Mouse (Mus musculus) naive thymus-derived CD4-positive, alpha-beta T cell, adult 2 months (primary cell): ENCODE measurements at regions not wholly inside any gene's neighbourhood (a gene's known extent, or its start where the extent isn't known, plus 50 kb on each side); places are given as distances from the start of the nearest gene placed in this dataset.

Experiments used
- DNase-seq: peaks from one replicate; pipeline ENCODE4 v3.0.0-alpha.2; 2011; ENCODE audit warnings: low read depth

DNA sequence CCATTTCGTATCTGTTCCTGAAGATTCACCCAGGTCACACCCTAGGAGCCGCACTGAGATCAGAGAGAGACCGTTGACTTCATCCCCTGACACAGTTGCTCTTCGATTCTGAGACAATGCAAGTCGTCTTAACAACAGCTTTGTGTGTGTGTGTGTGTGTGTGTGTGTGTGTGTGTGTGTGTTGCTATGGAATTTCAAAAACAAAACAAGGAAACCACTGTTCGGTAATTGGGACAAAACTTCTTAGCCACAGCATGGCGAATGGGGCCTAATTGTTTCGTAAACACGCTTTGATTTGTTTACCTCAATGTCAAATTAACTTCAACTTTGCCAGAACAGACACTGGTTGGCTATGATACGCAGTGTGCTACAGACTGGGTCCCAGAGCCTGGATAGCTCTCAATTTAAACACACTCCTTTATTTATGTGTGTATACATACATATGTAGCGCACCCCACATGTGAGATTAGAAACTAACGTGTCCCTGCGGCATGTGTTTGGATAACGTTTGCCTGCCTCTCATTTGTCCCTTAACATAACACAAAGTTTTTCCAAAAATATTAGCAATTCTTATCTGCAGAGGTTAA is 176.1 kb upstream of the Spred2 start:
- DNase-seq, result no peak

DNA sequence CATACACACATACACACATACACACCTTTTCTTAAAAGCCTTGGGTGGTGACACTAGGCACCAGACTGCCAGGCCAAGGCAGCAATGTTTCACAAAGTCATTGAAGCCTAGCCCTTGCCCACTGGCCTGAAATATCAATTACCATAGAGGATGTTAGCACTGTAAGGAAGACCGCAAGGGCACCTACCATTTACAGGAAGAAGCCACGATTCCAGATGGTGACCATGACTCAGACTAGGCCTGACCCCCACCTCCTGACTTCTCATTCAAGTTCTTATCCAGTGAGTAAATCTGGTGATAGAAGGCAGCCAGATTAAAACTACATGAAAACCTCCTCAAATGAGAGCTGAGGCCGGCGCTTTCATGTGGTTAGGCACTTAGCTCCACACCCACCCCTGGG is 165.3 kb upstream of the Spred2 start:
- DNase-seq, result no peak

DNA sequence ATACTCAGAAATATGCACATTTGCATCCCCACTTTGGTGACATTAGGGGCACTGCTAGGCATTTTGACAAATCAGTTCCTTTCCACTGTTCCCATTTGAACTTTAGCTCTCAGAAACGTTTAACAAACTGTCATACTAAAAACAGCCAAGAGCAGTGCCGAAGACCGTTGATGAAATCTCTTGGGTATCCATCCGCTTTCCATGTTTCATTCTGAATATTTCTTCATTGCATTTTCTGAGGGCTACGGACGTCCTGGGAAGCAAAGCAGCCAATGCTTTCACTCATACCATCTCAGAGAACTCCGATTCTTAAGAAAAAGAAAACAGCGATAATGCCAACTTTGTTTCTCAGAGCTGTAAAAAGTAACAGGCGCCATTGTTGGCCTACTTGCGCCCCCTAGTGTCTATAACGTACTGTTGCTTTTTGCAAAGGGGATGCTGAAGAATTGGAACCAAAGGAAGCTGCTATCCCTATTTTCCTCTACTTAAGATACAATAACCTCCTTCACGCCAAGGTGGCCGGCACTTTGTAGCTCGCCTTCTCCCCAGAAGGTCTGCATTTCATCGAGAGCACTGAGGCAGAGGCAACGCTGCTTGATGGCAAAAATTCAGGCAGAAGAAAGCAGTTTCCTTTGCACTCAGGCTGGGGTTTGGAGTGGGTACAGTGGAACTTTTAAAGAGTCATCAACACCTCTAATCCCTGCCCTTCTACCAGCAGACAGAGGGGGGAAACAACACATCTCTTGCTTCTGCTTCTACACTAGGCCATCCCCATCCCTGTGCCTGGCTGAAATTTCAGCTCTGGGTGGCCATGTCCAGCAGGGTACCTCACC is 163.1 kb upstream of the Spred2 start:
- peak; percentile 45 for DNase-seq

DNA sequence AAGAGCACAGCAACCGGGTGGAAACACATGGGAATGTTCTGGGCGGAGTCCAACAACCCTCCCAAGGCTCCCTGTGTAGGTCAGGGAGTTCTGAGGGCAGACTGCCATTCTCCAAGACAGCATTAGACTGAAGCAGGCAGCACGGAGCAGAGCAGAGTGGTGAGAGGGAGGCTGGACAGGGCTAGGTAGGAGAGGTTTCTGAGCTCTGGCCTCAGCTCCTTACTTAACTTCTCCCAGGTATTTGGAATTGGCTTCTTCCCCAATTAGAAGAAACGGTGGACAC is 162.5 kb upstream of the Spred2 start:
- DNase-seq, result no peak

DNA sequence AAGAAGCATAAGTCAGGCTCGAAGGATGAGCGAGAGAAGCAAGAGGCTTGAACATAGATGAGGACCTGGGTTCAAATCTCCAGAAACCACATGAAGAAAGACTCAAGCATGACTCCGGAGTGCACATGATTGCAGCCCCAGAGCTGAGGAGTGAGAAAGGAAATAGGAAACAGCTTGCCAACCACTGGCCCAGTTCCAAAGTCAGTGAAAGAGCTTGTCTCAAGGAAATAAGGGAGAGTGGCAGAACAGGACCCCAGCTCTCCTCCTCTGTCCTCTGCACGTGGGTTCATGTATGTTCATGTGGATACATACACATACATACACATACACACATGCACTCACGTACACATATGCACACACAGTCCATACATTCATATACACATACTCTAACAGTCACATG is 156.9 kb upstream of the Spred2 start:
- no peak for DNase-seq

DNA sequence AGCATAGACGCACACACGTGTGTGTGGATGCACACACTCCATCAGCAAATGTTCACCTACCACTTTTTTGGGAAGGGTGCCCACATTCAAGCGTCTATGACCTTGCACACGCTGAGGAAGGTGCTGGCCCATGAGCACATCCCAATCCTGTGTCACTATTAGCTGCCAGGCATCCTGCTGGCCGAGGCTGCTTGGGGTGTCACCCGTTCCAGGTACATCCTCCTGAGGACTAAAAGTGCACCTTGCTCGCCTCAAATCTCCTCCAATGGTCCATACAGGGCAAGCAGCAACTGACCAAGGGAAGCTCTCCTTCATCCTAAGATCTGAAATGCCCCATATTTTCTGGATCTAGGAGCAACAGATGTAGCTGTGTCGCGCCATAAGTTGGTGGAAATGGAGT is 156.3 kb upstream of the Spred2 start:
- DNase-seq, result no peak

DNA sequence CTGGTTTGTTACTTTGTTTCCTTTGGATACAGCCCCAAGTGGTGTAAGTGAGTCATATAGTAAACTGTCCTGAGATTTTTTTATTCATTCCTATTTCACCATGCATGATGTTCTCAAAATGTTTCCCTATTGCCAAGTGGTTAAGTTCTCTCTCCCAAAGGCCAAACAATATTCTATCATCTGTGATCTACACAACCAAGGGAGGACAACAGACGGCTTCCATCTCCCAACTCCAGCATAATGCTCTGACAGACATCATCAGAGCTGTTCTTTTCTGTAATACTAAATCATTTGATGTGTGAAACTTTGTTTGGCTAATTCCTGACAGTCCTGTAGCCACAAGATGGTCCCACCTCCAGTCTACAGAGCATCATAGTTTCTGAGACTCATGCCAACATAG is 155.2 kb upstream of the Spred2 start:
- no peak for DNase-seq

DNA sequence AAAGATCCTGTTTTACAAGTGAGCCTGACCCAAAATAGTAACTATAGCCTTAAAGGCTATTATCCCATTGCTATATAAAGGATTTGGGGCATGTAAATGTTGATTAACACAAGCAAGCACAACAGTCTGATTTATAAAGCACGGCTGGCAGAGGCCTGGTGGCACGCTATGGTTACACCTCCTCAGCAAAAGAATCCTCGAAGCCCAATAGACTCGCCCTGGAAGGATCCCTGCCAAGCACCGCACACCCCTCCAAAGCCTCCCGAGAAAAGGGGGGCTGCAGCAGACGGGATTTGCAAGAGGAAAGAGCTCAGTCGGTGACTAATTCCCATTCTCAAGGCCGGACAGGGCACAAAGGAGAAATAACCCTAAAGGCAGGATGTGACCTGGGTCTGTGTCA is 150.2 kb upstream of the Spred2 start:
- no peak for DNase-seq

DNA sequence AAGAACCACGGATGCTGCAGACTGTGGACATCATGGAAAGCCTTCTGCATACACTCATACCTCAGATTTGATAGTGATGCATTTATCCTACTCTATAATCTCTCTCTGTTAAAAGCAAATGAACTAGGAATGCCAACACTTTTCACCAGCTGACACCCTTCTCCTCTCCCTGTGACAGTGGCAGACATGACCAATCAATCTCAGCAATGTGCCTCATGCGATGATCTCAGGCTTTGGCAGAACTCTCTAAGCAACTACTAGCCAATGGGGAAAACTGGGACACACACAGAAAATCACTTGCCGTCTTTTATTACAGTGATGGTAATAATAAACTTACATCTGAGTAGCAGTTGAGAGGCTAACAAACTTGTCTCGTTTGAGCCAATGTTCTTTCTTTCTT is 148.4 kb upstream of the Spred2 start:
- DNase-seq, result no peak

DNA sequence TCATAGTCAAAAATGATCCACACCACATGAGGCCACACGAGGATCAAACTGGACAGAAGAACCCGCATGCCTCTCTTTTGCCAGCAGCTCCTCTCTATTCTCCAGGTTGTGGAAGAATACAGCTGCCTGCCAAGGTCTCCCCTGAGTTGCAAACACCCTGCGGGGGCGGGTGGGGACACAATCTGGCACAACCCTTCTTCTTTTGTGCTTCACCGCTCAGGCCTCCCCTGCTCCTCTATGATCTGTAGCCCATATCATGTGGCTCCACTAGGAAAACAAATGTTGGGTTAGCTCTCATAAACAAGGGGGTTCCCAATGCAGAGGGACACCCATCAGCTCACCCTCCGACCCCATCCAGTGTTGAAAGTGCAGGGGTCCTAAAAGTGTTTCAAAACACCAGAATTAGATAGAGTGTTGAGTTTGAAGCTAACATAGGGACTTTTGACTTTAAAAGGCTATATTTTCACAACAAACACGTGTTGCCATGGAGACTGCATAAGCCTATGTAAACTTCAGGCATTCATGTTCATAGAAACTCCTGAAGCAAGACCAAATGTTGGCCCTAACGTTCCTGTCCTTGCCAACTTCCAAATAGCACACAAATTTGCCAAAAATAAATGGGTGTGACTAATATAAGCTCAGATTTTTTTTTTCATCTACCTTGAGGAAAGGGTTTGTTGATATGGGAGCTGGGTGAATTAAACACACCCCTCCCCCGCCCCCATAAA is 147.5 kb upstream of the Spred2 start:
- DNase-seq, result no peak

DNA sequence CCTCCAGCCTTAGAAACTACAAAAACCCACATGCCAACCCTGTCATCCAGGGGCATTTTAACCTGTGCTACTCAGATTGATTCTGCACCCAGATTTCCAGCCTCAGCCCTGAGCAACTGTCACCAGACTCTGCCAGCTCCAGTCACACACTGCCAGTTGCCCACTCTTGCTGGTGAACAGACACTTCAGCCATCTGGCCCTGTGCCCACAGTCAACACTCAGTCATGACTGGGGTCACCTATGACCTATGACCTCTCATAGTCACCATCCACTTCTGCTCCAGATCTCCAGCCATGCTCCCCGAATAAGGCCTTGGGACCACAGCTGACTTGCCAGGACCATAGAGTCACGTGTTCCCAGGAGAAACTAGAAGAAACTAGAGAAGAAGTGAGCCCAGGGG is 146.0 kb upstream of the Spred2 start:
- no peak for DNase-seq

DNA sequence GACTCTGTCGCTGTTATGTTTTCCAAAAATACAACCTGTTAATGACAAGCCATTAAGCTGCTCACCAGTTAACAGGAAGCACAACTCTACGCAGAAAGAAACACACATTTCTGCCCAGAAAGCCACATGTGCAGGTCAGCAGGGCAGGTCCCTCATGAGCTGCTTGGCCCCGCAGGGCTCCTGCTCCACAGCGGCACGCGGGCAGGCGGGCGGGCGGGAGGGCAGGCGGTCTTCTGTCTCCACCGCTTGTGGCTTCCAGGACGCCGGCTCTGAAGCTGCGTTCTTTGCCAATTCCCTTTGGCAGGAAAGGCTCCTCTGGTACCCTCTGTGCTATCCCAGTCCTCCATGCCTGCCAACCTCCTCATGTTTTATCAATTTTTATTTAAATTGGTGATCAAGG is 139.1 kb upstream of the Spred2 start:
- DNase-seq, result no peak

DNA sequence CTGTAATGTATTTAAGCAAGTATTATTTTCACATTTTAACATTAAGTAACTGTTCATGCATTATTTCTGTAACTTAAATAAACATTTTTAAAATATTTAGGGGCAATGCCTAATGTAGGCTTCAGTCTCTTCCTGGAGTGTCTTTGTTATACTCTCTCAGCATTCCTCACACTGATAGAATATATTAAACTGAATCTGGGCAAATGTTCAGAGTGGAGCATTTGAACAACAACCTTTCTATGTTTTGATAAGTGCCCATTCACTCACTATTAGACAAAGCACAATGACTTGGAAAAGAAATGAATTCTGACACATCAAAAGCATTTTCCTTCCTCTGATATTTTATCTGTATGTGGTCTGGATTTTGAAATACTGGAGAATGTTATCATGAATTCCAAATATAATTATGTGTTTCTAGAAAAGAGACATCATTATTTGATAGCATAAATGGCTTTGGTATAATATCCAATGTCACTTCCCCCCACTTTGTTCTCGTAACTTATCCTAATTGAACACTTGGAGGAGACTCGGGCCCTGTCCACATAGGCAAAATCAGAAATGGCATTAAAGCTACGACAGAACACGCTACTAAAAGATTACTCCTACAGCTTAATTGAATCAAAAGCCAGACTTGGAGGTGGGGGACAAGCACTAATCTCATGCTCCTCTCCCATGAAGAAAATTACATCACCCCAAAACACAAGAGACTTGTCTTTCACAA is 127.1 kb upstream of the Spred2 start:
- DNase-seq, result no peak

DNA sequence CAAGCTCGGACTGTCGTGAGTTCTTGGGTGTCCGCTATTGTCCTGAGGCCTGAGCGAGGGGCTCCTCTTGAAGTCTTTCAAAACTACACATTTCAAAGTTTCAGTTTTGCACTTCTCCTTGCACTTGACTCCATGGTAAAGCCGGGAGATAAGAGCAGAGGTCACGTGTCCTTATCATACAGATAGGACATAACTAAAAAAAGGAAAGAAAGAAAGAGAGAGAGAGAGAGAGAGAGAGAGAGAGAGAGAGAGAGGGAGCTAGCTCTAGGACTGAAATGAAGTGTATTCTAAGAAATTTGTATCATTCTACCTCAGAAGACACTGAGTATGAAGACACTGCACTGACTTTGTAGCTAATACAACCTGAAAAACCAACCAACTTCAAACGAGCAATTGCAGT is 114.8 kb upstream of the Spred2 start:
- DNase-seq, result no peak

DNA sequence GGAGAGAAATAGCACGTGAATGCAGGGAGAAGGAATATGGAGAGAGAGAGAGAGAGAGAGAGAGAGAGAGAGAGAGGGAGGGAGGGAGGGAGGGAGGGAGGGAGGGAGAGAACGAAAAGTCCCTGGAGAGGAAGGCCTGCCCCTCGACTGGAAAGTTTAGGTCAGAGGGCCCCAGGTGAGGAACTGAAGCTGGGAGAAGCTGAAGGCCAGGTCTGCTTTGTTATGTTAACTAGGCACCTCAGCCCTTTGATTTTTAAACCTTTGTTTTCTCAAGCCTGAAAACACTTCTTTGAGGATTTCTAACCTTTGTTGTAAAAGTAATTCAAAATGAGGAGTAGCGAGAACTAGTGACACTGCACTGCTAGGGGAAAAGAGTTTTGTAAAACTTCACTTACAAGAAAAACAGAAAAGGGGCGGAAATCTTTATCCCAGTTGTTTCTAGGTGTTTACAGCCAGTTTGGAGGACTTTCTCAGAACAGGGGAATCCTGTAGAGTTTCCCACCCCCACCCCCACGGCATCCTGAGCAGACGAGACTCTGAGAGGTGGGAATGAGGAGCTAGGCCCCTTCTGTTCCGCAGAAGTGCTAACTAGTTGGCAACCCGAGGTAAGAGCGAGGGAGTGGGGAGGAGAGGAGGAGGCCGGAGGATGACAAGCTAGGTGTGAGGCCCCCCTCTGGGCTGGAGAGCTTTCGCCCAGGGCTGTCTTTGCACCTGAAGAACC is 112.7 kb upstream of the Spred2 start:
- DNase-seq, result no peak

DNA sequence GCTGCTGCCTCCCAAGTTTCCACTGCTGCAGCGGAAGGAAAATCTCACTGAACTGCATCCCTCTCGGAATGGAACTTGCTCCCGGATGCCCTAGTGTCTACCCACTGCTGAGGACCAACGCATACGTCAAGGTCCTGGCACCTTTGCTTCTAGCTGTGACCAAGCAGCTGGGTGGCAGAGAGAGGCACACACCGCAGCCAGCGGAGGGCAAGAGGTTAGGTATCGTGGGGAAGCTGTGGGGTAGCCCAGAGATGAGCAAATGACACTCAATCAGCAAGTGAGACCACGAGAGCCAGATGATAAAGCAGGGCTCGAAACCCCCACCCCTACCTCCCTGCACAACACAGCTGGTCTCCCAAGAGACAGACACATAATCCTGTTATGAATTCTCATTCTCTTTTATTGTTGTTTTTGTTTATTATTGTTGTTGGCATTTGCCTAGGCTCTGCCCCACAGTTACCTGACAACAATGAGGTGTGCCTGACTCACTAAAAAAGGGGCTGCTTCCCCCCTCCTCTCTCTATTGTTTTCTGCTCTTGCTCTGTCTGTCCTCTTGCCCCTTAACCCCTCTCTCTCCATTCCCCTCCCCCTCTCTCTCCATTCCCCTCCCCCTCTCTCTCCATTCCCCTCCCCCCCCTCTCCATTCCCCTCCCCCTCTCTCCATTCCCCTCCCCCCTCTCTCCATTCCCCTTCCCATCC is 112.0 kb upstream of the Spred2 start:
- no peak for DNase-seq

DNA sequence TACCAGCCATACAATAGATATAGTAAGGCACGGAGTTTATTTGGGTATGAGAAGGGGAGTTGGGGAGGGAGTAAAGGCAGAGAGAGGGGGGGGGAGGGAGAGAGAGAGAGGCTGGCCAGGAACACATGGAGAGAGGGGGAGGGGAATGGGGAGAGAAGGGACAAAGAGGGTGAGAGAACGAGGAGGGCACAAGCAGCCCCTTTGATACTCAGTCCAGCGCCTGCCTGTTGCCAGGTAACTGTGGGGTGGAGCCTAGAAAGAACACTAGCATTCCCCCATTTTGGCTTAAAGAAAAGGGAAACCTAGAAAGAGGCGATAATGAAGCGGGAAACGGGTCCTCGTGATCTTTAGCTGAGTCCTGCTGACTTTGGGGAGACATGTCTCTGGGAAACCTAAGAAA is 110.6 kb upstream of the Spred2 start:
- DNase-seq, result no peak

DNA sequence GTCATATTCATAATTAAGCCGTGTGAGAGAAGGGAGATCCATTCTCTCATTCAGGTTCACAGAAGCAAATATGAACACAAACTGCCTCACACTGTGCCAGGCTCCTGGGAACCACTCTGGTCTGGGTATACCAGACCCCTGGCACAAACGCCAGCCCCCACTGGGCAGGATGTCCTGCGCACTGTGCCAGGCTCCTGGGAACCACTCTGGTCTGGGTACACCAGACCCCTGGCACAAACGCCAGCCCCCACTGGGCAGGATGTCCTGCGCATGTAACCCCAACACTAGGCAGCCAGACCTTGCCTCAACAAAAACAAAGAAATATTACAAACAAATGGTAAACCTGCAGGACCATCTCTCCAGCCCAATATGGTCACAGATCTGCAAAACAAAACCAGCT is 101.2 kb upstream of the Spred2 start:
- no peak for DNase-seq

DNA sequence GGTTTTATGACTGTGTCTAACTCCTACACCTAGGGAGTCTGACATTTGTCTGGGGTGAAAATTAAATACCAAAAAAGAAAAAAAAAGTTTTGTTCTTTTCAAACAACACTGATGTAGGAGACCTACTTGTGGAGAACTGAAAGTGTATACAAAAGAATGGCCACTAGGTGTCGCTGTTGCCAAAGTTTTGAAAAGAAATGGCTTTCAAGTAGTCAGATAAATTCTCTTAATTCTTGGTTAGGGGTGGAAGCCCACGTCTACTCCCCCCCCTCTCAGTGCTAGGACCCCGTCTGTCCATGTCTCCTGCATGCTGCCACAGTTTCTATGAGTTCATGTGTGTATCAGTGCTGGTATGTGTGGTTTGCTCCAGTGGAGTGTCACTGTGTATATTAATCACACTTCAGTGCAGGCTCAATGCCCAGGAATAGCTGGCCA is 100.7 kb upstream of the Spred2 start:
- DNase-seq, result peak; percentile 90

DNA sequence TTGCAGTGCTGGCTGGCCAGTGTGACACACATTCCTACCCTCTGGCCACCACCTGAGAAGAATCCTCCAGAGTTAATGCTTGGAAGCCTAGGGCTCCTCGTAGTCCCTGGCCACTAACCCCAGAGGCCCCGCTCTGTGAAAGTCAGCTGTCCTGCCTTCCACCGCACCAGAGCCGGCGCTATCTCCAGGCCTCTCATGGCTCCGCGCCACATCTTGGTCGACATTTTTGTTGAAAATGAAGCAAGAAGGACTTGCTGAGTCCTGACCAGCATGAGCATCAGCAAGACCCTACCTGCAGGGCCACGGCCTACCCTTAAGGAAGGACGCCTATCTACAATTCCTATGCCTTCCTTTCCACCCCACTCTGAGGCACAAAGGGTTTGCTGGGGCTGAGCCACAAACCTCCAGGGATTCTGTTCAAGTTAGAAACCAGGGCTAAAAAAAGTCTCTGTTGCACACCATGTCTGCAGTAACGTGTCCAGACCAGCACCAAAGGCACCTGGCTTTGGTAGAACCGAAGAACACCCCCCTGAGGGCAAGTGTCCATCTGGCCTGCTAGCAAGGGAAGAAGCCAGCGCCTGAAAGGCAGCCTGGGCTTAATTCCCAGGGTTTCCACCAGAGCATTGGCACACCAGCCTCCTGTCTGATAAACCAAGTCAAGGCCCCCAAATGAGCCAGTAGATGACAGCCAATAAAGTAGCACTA is 97.5 kb upstream of the Spred2 start:
- no peak for DNase-seq

DNA sequence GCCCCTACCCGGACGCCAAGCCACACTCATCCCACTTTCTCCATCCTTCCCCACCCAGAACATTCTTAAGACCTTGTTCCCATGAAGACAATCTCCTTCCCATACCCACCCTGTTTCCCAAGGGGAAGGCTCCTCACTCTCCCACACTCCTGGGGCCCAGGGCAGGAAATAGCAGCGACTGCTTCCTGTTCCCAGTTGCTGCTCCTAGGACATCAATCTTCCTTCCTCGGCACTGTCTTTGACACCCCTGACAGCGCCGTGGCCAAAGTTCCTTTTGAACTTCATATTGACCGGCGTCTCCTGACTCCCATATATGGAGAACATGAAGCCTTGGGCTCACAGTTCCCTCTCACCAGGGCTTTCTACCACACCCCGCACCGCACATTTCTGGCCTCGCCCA is 96.2 kb upstream of the Spred2 start:
- no peak for DNase-seq
